Mouse (Mus musculus) thymus, adult 2 months (tissue): ENCODE results near the gene Ampd1.

ENCODE experiments used
- CTCF ChIP-seq: fragments of 200-500 bp; IDR thresholded peaks from 2 replicates; pipeline ENCODE4 v1.5.1; 2012; ENCODE audit warnings: mild to moderate bottlenecking, control low read depth, low read length, moderate library complexity, borderline replicate concordance; ENCODE audit not compliant: control insufficient read depth, poor library complexity, insufficient read depth; ENCODE audit errors: extremely low read depth
- POLR2A ChIP-seq: fragments of 200-500 bp; IDR thresholded peaks from 2 replicates; pipeline ENCODE4 v1.6.1; 2012; ENCODE audit warnings: mild to moderate bottlenecking, low read length, control low read depth, moderate library complexity; ENCODE audit not compliant: control insufficient read depth, poor library complexity, insufficient read depth; ENCODE audit errors: extremely low read depth

- TF ChIP-seq CTCF (no peak), POLR2A (no peak)
These were observed 8.1 kb downstream of the Ampd1 start for GRCm38 (mm10) chr3:103081861-103082453.
